Mouse (Mus musculus) mouse embryonic stem cell (cell line): ENCODE measurements at regions not wholly inside any gene's neighbourhood (a gene's known extent, or its start where the extent isn't known, plus 50 kb on each side); places are given as distances from the start of the nearest gene placed in this dataset.

Source experiments
- in situ Hi-C, 2 experiments: fragments of 300-500 bp; cut with MboI; formaldehyde crosslinking; loops; 1 replicate in 1 of 2; 3 replicates in 1 of 2; pipeline ENCODE4 v1.14.3; 2019 to 2020; ENCODE audit warnings: low sequenced_read_pairs in 2 of 2, low pct_unique_long_range_greater_than_20kb in 1 of 2, mixed read lengths in 1 of 2; ENCODE audit not compliant: unreplicated experiment in 1 of 2

DNA sequence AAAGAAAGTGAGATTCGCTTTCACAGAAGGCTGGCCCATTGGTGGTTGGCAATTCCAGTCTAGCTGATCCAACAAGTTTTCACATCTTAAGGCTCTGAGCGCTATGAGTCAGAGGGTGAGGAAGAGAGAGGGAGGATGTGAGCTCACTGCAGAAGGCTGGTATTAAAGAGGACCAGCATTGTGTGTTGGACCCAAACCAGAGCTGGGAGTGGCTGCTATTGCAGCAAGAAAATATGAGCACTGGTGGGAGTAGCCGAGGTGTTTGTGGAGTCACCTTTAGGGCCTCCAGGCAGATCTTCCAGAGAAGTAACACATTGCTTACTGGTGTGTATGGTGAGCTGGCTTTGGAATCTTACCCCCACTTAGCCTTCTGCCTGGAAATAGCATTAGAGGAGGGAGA, 133.6 kb downstream of the Dusp6 start:
- in situ Hi-C loops, result no loop called here

DNA sequence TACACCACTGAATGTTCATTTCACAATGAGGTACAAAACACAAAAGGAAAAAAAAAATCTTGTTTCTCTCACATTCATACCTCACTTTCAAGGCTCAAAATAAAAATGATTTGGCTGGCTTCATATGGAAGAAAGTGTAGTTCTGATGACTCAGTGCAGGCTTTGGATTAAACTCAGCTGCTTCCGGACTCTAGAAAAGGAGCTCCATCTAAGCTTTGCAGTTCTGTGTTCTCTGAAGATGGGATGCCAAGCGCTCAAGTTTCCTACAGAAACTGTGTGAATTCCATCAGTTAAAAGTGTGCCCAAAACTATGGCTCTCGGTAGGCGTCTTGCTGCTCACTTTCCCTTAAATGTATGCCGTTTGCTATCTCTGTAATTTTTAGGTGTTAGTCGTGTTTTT, 137.0 kb downstream of the Dusp6 start:
- in situ Hi-C loops, result loop anchor here (25.0 kb wide), 1 partner anchor 213 kb away; no protein-coding TSS in a partner anchor

DNA sequence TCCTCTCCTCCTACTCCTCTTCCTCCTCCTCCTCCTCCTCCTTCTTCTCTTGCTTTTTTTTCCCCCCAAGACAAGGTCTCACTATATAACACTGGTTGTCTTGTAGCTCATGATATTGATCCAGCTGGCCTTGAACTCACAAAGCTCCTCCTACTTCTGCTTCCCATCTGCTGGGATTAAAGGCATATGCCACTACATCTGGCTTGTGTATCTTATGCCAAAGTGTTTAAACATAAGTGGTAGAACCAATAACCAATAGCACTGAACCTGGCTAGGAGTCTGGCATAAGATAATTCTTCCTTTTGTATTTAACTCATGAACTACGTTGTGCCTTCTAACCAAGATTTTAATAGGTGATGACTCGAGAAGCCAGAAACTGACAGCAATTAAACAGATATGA, 143.7 kb downstream of the Dusp6 start:
- in situ Hi-C loops, result loop anchor here (25.0 kb wide), 1 partner anchor 219 kb away; no protein-coding TSS in a partner anchor

DNA sequence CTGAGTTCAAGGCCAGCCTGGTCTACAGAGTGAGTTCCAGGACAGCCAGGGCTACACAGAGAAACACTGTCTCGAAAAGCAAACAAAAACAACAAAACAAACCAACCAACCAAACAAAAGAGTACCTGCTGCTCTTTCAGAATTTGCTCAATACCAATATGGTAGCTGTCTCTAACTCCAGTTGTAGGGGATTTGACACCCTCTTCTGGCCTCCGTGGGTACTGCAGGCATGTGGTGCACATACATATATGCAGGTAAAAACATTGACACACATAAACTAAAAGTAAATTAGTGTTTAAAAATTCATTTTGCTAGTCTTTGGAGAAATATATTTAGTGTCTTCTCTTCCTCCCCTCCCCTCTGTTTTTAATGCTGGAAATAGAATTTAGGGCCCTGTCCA, 145.8 kb downstream of the Dusp6 start:
- in situ Hi-C loops, result loop anchor here (25.0 kb wide), 1 partner anchor 221 kb away; no protein-coding TSS in a partner anchor

DNA sequence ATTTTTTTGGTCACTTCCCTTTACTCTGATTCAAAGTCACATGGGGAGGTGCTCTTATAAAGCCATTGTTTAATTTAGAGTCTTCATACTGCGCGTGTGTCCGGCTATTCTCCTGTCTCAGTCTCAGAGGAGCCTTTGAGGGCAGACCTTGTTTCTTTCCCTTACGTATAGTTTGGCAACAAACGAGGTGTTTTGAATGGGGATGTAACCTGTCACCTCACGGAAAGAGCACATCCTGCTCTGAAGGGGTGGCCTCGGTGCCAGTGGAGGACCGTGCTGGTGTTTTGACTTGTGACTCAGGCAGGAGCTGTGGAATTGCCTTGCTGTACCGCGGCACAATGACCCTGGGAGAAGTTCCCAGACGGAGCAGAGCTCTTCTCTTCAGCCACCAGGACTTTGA, 146.7 kb downstream of the Dusp6 start:
- in situ Hi-C loops, result loop anchor here (25.0 kb wide), 1 partner anchor 222 kb away; no protein-coding TSS in a partner anchor

DNA sequence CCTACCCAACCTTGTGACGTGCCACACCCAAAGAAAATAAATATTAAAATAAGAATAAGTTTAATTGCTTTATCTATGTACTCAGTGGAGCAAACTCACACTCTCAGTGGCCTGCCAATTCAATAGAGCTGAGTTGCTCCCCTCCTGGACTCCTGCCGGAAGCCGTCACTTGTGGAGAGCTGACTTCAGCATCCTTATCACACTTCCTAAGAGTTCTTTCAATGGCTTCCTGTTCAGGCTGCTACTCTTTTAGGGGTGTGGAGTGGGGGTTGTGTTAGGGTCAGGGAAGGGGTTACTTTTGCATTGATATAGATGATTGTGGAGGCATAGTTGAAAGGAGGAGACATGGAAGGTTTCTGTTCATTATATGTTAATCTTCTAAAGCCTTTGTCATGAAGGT, 147.7 kb downstream of the Dusp6 start:
- in situ Hi-C loops, result loop anchor here (25.0 kb wide), 1 partner anchor 223 kb away; no protein-coding TSS in a partner anchor

DNA sequence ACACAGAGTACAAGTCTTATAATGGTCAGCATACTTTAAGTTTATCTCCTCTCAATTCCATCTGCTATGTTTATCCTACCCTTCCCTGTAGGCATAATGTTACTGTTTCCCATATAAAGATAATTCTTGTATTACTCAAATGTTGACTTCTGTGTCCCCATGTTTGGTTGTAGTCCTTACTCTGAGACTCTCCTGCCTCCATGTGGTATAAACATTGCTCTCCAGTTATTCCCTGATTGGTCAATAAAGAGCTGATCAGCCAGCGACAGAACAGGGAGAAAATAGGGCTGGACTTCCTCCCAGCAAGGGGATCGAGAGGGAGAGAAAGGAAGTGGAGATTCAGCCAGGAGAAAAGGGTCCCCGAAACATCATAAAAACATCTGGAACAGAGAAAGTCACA, 150.4 kb downstream of the Dusp6 start:
- in situ Hi-C loops, result loop anchor here (25.0 kb wide), 1 partner anchor 226 kb away; no protein-coding TSS in a partner anchor

DNA sequence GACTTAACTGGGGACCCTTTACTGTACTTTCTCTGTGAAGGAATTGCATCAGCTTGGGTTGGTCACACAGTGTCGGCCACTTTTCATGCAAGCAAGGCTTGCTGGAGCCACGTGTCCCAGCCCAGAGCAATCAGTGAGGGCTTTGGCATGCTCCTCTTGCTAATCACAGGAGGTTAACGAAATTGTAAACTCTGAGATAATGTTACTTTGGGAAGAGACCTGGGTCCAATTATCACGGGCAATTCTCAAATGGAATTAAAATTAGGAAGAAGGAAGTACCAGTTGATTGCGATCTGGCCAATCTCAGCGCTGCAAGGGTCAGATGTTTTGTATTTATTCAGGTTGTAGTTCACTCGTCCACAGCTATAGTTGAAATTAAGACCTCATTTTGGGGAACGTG, 153.2 kb downstream of the Dusp6 start:
- in situ Hi-C loops, result loop anchor here (25.0 kb wide), 1 partner anchor 229 kb away; no protein-coding TSS in a partner anchor

DNA sequence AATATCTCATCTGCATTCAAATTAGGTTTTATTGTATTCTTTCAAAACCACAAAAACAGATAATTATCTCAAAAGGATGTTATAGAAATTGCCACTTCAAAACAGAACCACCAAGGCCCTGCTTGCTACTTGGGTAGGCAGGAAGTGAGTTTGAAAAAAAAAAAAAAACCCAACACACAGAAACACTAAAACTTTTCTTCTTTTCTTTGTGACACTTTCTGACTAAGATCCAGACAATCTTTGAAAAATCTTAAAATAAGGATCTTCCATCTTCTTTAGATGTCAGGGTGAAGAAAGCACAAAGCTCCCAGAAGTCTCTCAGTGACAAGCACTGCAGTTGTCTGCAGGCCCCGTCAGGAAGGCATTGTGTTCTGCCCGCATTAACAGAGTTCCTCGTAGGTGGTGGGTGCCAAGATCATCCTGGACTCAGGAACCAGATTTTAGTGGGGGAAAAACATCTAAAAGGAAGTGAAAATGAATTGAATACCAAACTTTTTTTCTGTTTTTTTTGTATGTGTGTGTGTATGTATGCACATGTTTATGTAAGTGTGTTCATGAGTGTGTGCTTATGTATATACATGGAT, 154.0 kb downstream of the Dusp6 start:
- in situ Hi-C loops, result loop anchor here (25.0 kb wide), 1 partner anchor 230 kb away; no protein-coding TSS in a partner anchor

DNA sequence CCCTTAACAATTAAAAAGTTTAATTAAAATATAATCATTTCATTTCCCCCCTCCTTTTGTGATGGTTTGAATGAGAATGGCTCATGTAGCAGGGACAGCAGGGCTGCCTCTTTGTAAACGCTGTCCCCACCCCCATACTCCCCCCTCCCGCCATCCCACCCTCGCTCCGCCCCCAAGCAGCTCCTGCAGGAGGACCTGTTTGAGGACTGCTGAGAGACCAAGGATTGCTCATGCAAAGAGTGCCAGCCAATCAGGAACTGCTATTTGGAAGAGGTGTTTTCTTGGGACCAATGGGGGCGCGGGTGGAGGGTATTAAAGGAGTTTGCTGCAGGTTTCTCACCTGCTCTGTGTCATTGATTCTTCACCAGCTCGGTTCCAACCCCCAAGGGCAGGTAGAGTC, 154.6 kb downstream of the Dusp6 start:
- in situ Hi-C loops, result loop anchor here (25.0 kb wide), 1 partner anchor 230 kb away; no protein-coding TSS in a partner anchor

DNA sequence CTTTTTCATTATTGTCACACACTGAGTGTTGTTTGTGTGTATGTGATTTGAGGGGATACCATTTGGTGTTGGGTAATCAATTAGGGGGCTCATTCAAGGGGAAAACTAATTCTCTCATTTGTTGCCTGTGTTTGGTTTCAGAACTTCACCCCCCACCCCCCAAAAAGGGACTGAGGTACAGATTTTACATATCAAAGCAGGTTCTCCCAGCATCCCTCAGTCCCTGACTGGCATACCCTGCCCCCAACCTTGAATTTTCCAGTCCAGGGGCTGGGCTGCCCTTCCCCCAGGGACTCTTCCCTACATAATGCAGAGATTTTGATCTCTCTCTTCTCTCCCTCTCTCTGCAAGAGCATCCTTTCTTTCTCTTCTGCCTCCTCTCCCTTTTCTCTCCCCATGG, 155.5 kb downstream of the Dusp6 start:
- in situ Hi-C loops, result loop anchor here (25.0 kb wide), 1 partner anchor 231 kb away; no protein-coding TSS in a partner anchor

DNA sequence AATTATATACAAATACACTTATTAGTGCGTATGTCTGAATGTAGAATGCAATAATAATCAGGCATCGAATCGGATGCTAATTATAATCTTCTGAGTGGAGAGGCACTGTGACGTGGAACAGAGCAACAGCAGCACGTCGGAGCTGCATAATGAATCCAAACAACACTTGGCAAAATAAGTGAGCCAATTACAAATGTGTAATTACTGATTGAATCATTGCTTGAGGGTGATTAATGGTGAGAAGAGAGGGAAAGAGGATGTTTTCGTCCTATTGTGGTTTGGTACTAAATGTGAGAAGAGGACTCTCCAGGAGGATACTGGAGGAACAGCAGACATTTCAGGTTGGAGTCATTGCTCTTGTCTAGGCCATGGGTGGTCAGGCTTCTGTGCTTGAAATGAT, 156.5 kb downstream of the Dusp6 start:
- in situ Hi-C loops, result loop anchor here (25.0 kb wide), 1 partner anchor 232 kb away; no protein-coding TSS in a partner anchor

DNA sequence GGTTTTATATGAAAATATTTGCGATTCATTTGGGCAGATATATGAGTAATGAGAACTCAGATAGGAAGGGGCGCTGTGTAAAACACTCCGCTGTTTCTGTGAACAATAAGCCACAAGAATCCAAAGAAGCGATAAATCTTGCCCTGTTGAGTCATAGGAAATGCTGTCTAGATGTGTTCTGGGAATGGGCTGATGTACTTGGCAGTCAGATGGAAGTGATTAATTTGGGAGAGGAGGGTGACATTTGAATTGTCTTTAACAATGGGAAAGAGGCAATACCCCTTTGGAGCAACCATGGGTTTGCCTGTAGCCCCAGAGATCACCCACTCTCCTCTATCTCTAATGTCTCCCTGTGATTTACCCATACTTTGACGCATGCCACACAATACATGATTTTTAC, 160.4 kb downstream of the Dusp6 start:
- in situ Hi-C loops, result loop anchor here (25.0 kb wide), 1 partner anchor 236 kb away; no protein-coding TSS in a partner anchor

DNA sequence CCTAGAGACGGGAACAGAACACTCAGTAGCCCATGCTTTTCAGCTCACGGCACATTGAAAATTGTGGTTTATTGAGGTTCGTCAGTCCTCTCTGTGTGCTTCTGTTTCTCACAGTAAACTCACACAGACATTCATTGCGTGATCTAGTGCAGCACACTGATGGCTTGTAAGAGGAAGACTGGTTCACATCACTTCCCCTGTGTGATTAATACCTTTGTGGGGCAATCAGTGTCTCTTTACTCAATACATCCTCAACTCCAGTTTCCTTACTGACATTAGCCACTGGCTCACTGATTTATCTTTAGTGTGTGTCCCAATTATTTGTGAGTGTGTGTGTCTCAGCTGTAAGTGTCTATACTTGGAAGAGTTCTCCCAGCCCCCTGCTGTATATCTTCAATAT, 162.2 kb downstream of the Dusp6 start:
- in situ Hi-C loops, result no loop called here

DNA sequence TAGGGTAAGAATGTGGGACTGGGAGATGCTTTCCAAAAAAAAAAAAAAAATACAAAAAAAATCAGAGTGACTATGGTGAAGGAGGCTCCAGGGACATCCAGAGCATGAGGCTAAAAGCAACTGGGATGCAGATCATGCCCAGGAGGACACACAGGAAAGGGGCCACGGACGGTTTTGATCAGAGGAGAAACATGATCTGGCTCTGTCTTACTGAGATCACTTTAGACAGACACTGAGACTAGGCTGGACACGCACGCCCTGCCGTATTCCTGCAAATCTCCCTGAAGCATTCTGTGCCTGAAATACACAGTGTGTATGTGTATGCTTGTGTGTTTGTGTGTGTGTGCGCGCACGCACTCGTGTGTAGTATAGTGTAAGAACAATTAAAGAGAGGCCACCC, 167.1 kb downstream of the Dusp6 start:
- in situ Hi-C loops, result no loop called here

DNA sequence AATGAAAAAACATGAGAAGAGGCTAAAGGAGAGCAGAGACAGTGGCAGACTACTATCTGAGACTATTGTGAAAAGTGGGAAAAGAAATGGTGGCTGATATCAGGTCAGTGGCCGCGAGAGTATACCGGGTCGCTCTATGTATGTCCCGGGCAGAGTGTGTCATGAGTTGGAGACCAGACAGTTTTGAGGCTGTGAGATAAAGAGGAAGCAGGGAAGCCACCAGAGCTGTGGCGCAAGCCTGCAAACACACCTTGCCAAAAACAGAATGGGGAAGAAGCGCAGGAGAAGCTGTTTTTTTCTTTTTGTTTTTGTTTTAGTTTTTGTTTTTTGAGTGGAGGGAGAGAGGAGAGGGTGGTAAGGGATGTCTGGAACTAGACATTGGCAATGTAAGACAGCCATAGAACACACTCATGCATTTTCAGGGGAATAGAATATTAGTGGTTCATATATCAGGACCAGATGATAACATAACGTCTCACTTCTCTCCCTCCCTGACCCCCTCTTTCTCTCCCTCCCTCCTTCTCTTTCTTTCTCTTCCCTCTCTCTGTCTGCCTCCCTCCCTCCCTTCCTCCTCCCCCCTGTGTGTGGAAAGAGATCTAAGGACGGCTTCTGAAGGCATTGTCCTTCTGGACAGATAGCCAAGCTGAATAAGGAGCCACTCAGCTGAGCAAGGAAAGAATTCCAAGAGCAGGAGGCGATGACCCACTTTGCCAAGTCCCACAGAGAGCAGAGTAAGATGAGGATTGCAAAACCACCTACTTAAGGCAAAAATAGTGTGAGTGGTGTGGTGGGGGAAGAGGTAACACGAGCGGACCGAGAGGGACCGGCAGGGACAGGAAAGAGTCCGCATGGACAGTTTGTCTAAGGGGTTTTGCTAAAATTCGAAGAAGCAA, 167.9 kb downstream of the Dusp6 start:
- in situ Hi-C loops, result no loop called here

DNA sequence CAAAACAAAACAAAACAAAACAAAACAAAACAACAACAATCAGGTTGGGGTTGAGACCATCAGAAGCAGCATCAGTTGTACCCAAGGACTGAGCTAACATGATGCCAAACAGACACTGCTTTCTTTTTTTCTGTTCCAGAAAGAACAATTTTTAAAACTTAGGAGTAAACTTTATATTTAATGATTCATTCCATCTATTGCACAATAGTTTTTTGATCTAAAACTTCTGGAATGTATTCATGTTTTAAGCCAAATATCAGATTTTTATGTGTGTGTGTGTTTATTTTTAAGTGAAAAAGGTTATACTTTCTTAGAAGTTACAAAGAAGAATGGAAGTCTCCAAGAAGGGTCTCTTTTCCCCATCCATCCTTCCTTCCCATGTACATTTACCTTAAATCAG, 174.0 kb downstream of the Dusp6 start:
- in situ Hi-C loops, result no loop called here

DNA sequence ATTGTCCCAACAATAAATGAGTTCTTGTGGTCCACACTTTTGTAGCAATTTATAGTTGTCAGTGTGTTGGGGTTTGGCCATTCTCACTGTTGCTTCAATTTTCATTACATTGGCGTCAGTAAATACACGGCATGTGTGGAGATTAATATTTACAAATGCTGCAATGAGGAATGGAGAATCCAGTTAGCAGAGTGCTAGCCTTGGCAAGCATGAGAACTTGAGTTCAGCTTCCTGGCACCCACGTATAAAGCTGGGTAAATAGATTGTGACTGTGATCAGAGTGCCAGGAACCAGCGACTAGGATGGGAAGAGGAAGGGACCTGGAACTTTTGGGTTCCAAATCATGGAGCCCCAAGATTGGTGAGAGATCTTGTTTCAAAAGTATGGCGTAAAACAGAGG, 177.1 kb downstream of the Dusp6 start:
- in situ Hi-C loops, result no loop called here

DNA sequence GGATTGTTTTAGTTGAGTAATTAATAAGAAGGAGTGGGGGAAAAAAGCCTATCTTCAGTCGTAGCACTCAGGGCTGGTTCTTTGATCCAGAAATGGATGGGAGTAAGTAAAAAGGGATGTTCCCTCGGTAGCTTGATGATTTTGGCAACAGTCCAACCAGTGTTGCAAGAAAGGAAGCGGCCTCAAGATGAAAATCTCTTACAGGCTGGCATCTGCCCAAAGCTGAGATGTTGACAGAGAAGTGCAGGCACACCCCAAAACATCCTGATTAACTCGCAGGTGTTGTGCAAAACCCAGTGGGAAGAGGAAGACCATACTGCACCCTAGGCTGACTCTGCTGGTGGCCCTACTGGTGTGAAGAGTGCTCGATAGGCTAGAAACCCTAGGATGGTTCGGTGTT, 178.0 kb downstream of the Dusp6 start:
- in situ Hi-C loops, result no loop called here
